Mouse (Mus musculus) embryonic facial prominence, embryonic 12.5 days (tissue): Measurements from ENCODE around the gene Cdh22. TPM values are rescaled to one million over a fixed set of nuclear protein-coding genes. Genes with fewer than 3 reads are reported as not detected.

Experiments used
- ATAC-seq: fragments of 200-750 bp; cut with Nextera tagmentation; 2 replicates; pipeline ENCODE4 v1.8.0; 2017; ENCODE audit not compliant: insufficient number of reproducible peaks, insufficient read depth, low FRiP score, low TSS enrichment
- H3K27ac ChIP-seq: fragments of 300-500 bp; sonication (generic); 2 replicates; pipeline ENCODE4 v1.5.1; 2016; ENCODE audit warnings: mild to moderate bottlenecking
- H3K27me3 ChIP-seq: fragments of 300-500 bp; sonication (generic); 2 replicates; pipeline ENCODE4 v1.6.1; 2016; ENCODE audit warnings: mild to moderate bottlenecking, moderate library complexity
- H3K36me3 ChIP-seq: fragments of 300-500 bp; sonication (generic); 2 replicates; pipeline ENCODE4 v1.6.1; 2016; ENCODE audit warnings: mild to moderate bottlenecking
- H3K4me1 ChIP-seq: fragments of 300-500 bp; sonication (generic); 2 replicates; pipeline ENCODE4 v1.6.1; 2016
- H3K4me2 ChIP-seq: fragments of 300-500 bp; sonication (generic); replicated peaks from 2 replicates; pipeline ENCODE4 v1.6.1; 2016; ENCODE audit warnings: mild to moderate bottlenecking, moderate library complexity
- H3K4me3 ChIP-seq: fragments of 300-500 bp; sonication (generic); 2 replicates; pipeline ENCODE4 v1.5.1; 2016; ENCODE audit warnings: mild to moderate bottlenecking
- H3K9ac ChIP-seq: fragments of 300-500 bp; sonication (generic); 2 replicates; pipeline ENCODE4 v1.6.1; 2016; ENCODE audit warnings: mild to moderate bottlenecking, moderate library complexity
- H3K9me3 ChIP-seq: fragments of 300-500 bp; sonication (generic); 2 replicates; pipeline ENCODE4 v1.6.1; 2016; ENCODE audit warnings: mild to moderate bottlenecking, moderate library complexity
- WGBS: fragments of 180-500 bp; shearing (Covaris S2); methylation state at CpG from one replicate; pipeline ENCODE4 v1.1.7; 2016; 5-methylcytosine and 5-hydroxymethylcytosine counted together
- polyA plus RNA-seq: library from polyadenylated mRNA; unstranded; fragments of >200 nt; fragmentation: Nextera tagmentation; extraction: Ambion mirVana; gene quantifications from 2 replicates; pipeline ENCODE4 v1.2.1, GENCODE M21; 2016

The Cdh22 gene
- polyA plus RNA-seq, 1 experiment from 2014 or later: 1.9 TPM

DNA sequence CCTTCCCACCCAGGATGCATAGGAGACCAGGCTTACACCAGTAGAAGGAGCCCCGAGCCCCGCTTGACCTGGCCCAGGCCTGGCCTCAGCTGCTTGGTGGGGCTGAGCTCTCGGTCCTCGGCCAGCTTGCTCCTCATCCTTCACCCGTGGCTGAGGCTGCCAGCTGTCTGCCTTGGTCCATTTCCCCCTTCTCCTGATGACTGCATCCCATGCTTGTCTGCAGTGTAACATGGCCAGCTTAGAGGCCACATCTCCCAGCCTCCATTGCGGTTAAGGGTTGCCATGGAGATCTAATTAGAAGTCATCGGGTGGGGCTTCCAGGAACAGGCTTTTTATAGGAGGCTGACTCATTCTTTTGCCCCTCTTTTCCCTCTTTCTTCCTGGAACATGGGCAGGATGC, 29.2 kb upstream of the Cdh22 start:
- Histone ChIP-seq H3K4me2 (no peak overlapping the region), H3K27me3 (peaks cover 20% of the 10 kb centered on the region), H3K36me3 (no peaks in the 10 kb centered on the region), H3K9me3 (no peaks in the 10 kb centered on the region), H3K4me1 (no peaks in the 10 kb centered on the region; the same call in 1 of the 2 replicates), H3K9ac (no peak overlapping the region), H3K27ac (no peak overlapping the region), H3K4me3 (no peak overlapping the region)
- no peak for ATAC-seq
- WGBS: 68% methylated on average over 7 of the region's 7 CpGs

- H3K36me3 ChIP-seq: no peaks in the 10 kb centered on the region
- no peak overlapping the region for H3K4me2 ChIP-seq
- no peak overlapping the region for H3K4me3 ChIP-seq
- H3K27ac ChIP-seq: no peak overlapping the region
- WGBS: 56% methylated on average over 18 of the region's 18 CpGs
- no peak for ATAC-seq
- H3K27me3 ChIP-seq: peaks cover 18% of the 10 kb centered on the region
- H3K4me1 ChIP-seq: no peaks in the 10 kb centered on the region; the same call in 1 of the 2 replicates
- no peaks in the 10 kb centered on the region for H3K9me3 ChIP-seq
- H3K9ac ChIP-seq: no peak overlapping the region
Observed at GRCm38 (mm10) chr2:165262274-165262990, 27.8 kb upstream of the Cdh22 start.

DNA sequence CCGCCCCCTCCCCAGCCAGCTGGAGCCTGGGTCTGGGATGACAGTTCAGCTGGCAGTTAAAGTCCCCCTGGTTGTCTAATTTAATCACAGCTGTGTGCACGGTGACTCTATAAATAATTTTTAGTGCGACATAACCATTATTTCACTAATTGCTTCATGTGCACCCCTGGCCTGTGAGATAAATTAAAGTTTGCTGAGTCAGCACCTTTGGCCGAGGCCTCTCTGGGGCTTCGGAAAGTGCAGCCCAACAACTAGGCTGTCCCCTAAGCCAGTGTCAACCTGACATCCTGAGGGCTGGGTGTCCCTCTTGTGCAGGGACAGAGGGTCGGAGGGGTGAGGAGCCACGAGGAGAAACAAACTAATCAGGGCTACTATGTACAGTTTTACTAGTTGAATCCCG, 25.2 kb upstream of the Cdh22 start:
- H3K9ac ChIP-seq: no peak overlapping the region
- H3K4me2 ChIP-seq: no peak overlapping the region
- H3K4me1 ChIP-seq: no peaks in the 10 kb centered on the region; the same call in 1 of the 2 replicates
- H3K27ac ChIP-seq: no peak overlapping the region
- ATAC-seq: no peak
- H3K27me3 ChIP-seq: peaks cover 23% of the 10 kb centered on the region
- no peaks in the 10 kb centered on the region for H3K9me3 ChIP-seq
- no peak overlapping the region for H3K4me3 ChIP-seq
- 80% methylated on average over 8 of the region's 8 CpGs for WGBS
- H3K36me3 ChIP-seq: no peaks in the 10 kb centered on the region

DNA sequence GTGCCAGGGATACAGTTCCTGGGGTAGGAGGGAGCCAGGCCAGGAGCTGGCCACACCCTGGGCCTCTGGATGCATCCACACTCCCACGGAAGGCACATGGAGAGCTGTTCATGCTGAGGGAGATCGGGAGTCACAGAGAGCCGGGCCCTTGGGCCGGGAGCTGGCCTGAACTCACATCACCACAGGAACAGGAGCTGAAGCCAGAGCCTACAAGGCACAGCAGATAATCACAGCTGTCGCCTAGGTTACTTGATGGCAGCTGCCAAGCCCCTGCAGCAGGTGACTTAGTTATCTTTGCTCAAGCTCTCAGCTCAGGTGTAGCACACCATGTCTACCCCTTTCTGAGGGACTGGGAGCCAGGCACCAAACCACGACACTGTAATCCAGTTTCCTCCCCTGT, 23.7 kb upstream of the Cdh22 start:
- 73% methylated on average over 6 of the region's 6 CpGs for WGBS
- Histone ChIP-seq H3K4me1 (peaks cover 9% of the 10 kb centered on the region), H3K27ac (no peak overlapping the region), H3K27me3 (peaks cover 37% of the 10 kb centered on the region), H3K4me3 (no peak overlapping the region), H3K9ac (no peak overlapping the region), H3K4me2 (no peak overlapping the region), H3K9me3 (no peaks in the 10 kb centered on the region), H3K36me3 (no peaks in the 10 kb centered on the region)
- no peak for ATAC-seq

GRCm38 (mm10) chr2:165257151-165257834, 22.6 kb upstream of the Cdh22 start:
- H3K9ac ChIP-seq: no peak overlapping the region
- H3K4me3 ChIP-seq: no peak overlapping the region
- ATAC-seq: no peak
- H3K27me3 ChIP-seq: peaks cover 48% of the 10 kb centered on the region
- no peaks in the 10 kb centered on the region for H3K36me3 ChIP-seq
- H3K4me1 ChIP-seq: peaks cover 9% of the 10 kb centered on the region
- no peak overlapping the region for H3K27ac ChIP-seq
- 55% methylated on average over 11 of the region's 11 CpGs for WGBS
- H3K9me3 ChIP-seq: no peaks in the 10 kb centered on the region
- H3K4me2 ChIP-seq: no peak overlapping the region

- Histone ChIP-seq H3K27ac (no peak overlapping the region), H3K4me1 (peaks cover 9% of the 10 kb centered on the region), H3K4me2 (no peak overlapping the region), H3K27me3 (peaks cover 48% of the 10 kb centered on the region), H3K4me3 (no peak overlapping the region), H3K9me3 (no peaks in the 10 kb centered on the region), H3K9ac (no peak overlapping the region), H3K36me3 (no peaks in the 10 kb centered on the region)
- no peak for ATAC-seq
- WGBS: 64% methylated on average over 10 of the region's 10 CpGs
Observed at GRCm38 (mm10) chr2:165256213-165256612, 21.6 kb upstream of the Cdh22 start.

GRCm38 (mm10) chr2:165253867-165254266, 19.2 kb upstream of the Cdh22 start:
- no peak for ATAC-seq
- Histone ChIP-seq H3K4me1 (peaks cover 12% of the 10 kb centered on the region), H3K27ac (no peak overlapping the region), H3K9me3 (no peaks in the 10 kb centered on the region), H3K4me3 (no peak overlapping the region), H3K9ac (no peak overlapping the region), H3K36me3 (no peaks in the 10 kb centered on the region), H3K4me2 (no peak overlapping the region), H3K27me3 (peaks cover 54% of the 10 kb centered on the region)
- 4% methylated on average over 10 of the region's 10 CpGs for WGBS

- Histone ChIP-seq H3K4me1 (peaks cover 12% of the 10 kb centered on the region), H3K27me3 (peaks cover 57% of the 10 kb centered on the region), H3K4me3 (no peak overlapping the region), H3K4me2 (no peak overlapping the region), H3K9me3 (no peaks in the 10 kb centered on the region), H3K36me3 (no peaks in the 10 kb centered on the region), H3K9ac (no peak overlapping the region), H3K27ac (no peak overlapping the region)
- no peak for ATAC-seq
- WGBS: 69% methylated on average over 8 of the region's 8 CpGs
Observed at GRCm38 (mm10) chr2:165253269-165253668, 18.6 kb upstream of the Cdh22 start.

DNA sequence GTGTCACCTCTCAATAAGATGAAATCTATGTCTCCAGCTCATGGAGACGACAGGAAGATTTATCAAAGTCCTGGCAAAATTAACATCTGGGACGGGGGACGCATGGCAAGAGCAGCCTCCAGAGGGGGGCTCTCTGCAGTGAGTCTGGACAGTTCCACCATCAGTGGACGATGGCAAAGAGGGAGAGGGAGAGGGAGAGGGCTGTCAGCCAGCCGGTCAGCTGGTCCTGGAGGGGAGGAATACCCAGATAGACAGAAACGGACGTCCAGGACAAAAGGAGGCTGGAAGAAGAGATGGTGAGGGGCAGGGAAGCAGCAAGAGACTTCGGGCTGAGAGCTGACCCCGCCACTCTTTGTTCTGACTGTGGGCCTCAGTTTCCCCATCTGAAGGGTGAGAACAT, 18.1 kb upstream of the Cdh22 start:
- peaks cover 12% of the 10 kb centered on the region for H3K4me1 ChIP-seq
- H3K4me2 ChIP-seq: no peak overlapping the region
- 51% methylated on average over 9 of the region's 9 CpGs for WGBS
- H3K36me3 ChIP-seq: no peaks in the 10 kb centered on the region
- H3K27me3 ChIP-seq: peaks cover 59% of the 10 kb centered on the region
- no peak overlapping the region for H3K27ac ChIP-seq
- ATAC-seq: no peak
- H3K4me3 ChIP-seq: no peak overlapping the region
- H3K9ac ChIP-seq: no peak overlapping the region
- no peaks in the 10 kb centered on the region for H3K9me3 ChIP-seq

DNA sequence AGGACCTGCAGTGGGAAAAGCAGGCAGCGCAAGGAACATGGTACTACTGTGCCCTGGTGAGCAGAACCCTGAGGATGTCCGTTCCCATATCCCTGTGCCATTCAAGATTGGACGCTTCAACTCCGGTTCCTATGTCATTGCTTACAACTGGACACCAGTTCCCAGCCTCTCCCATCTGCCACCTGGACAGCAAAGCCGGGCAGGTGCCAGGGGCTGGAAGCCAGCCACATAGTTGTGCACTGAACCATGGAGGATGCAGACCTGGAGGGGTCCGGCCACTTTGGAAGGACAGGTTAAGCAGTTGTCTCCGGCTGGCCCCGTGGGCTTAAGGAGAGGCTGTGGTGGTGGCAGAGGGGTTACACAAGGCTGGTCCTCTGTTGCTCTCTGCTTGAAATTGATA, 17.7 kb upstream of the Cdh22 start:
- no peaks in the 10 kb centered on the region for H3K36me3 ChIP-seq
- H3K9ac ChIP-seq: no peak overlapping the region
- H3K9me3 ChIP-seq: no peaks in the 10 kb centered on the region
- peaks cover 12% of the 10 kb centered on the region for H3K4me1 ChIP-seq
- no peak overlapping the region for H3K27ac ChIP-seq
- no peak for ATAC-seq
- H3K27me3 ChIP-seq: peaks cover 63% of the 10 kb centered on the region
- H3K4me3 ChIP-seq: no peak overlapping the region
- WGBS: 82% methylated on average over 8 of the region's 8 CpGs
- no peak overlapping the region for H3K4me2 ChIP-seq

DNA sequence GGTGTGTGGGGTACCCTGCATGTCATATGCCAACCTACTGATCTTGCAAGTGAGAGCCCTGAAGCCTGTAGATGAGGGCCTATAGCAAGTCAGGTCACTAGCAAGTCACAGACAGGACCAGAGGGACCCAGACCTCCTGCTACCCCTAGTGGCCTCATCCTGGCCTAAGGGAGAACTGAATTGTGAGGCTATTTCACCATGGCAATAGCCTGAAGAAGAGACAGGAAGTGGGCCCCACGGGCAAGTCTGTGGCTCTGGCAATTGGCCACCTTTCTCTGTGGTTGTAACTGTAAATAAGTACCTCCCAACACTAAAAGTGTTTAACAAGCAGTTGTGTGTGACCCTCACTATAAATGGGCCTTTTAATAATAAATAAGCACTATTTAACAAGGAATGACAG, 16.2 kb upstream of the Cdh22 start:
- Histone ChIP-seq H3K4me3 (no peak overlapping the region), H3K27ac (no peak overlapping the region), H3K9ac (no peak overlapping the region), H3K4me2 (no peak overlapping the region), H3K36me3 (no peaks in the 10 kb centered on the region), H3K9me3 (no peaks in the 10 kb centered on the region), H3K27me3 (peaks cover 71% of the 10 kb centered on the region), H3K4me1 (peaks cover 12% of the 10 kb centered on the region)
- 46% methylated on average over 1 of the region's 1 CpGs for WGBS
- no peak for ATAC-seq

DNA sequence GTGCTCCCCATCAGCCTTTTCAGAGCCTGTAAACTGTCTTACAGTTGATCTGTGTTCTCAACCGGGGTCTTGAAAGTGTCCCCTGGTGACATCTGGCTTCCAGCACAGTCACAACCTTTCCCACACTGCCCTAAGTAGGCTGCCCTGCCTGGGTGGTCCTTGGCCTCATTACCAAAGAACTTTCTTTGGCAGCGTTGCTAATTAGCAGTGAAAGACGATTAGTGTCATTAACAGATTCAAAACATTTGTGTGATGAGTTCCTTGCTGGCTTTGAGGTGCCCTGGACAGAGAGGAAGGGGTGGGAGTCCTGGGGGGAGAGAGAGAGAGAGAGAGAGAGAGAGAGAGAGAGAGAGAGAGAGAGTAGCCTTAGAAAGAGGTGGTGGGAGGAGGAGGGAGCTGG, 14.3 kb upstream of the Cdh22 start:
- 11% methylated on average over 3 of the region's 3 CpGs for whole genome bisulfite sequencing
- no peaks in the 10 kb centered on the region for H3K36me3 ChIP-seq
- H3K9ac ChIP-seq: no peak overlapping the region
- peaks cover 6% of the 10 kb centered on the region for H3K4me1 ChIP-seq
- H3K27me3 ChIP-seq: peaks cover 74% of the 10 kb centered on the region
- H3K27ac ChIP-seq: no peak overlapping the region
- no peak overlapping the region for H3K4me2 ChIP-seq
- no peak for ATAC-seq
- no peak overlapping the region for H3K4me3 ChIP-seq
- H3K9me3 ChIP-seq: no peaks in the 10 kb centered on the region
